In genomic region chr7:65375176-65375575, GRCm38 (mm10) we compare ENCODE assay signal across 9 mouse cellular contexts.
A peak's percentile ranks its signal among the peaks of the same experiment; 100 is the strongest.
DNase-seq lines count a peak whose midpoint lies in the region; ATAC-seq lines count a peak whose summit lies in the region.
"Had no signal": no experiment of that assay in that cellular context is flagged by ENCODE, and none has a peak within 500 bp of the region (broad histone marks: within the 10 kb centered on the region; RNA-seq: fewer than 3 reads in every experiment).

No protein-coding gene starts in this region.

- peaks cover under 1% of the 10 kb centered on the region; the same call in 1 of the 2 replicates for H3K4me1 ChIP-seq in midbrain, embryonic 11.5 days (ENCODE audit: control insufficient read depth, insufficient read depth, low read length)
- H3K4me1 ChIP-seq in midbrain, embryonic 13.5 days (replicated peaks) = peaks cover 7% of the 10 kb centered on the region
- H3K4me1 ChIP-seq in heart, embryonic 14.5 days (ENCODE audit: control insufficient read depth in 2 of 2, insufficient read depth in 2 of 2, low read length in 2 of 2) = peaks cover 14 to 25% of the 10 kb centered on the region in 2 experiments
- H3K4me1 ChIP-seq in kidney, embryonic 16.5 days (ENCODE audit: insufficient read depth, low read length) = peaks cover 16% of the 10 kb centered on the region; the same call in 1 of the 2 replicates

- no peak overlapping the region for H3K9ac ChIP-seq in midbrain, embryonic 11.5 days (ENCODE audit: low read length)
- H3K9ac ChIP-seq in midbrain, embryonic 13.5 days (replicated peaks) = no peak overlapping the region
- no peak overlapping the region for H3K9ac ChIP-seq in heart, embryonic 14.5 days (ENCODE audit: low read length)
- no peak overlapping the region for H3K9ac ChIP-seq in kidney, embryonic 16.5 days (replicated peaks; ENCODE audit: low read length)

- H3K36me3 ChIP-seq in midbrain, embryonic 11.5 days (ENCODE audit: control insufficient read depth, insufficient read depth, low read length) = no peaks in the 10 kb centered on the region
- H3K36me3 ChIP-seq in midbrain, embryonic 13.5 days = no peaks in the 10 kb centered on the region
- H3K36me3 ChIP-seq in heart, embryonic 14.5 days (ENCODE audit: control insufficient read depth, insufficient read depth, low read length) = no peaks in the 10 kb centered on the region
- no peaks in the 10 kb centered on the region for H3K36me3 ChIP-seq in kidney, embryonic 16.5 days (ENCODE audit: insufficient read depth, low read length)

- peak; percentile 77 for DNase-seq in midbrain, embryonic 11.5 days (ENCODE audit: low spot score, missing footprints)
- no peak for DNase-seq in right cerebral cortex, adult 18-20 months
- DNase-seq in thymus, postnatal 36 days = no peak
- no peak for DNase-seq in adipocyte (ENCODE audit: low spot score)

- no peaks in the 10 kb centered on the region for H3K9me3 ChIP-seq in midbrain, embryonic 11.5 days (ENCODE audit: control insufficient read depth, low read length)
- no peaks in the 10 kb centered on the region for H3K9me3 ChIP-seq in midbrain, embryonic 13.5 days
- no peaks in the 10 kb centered on the region for H3K9me3 ChIP-seq in heart, embryonic 14.5 days (ENCODE audit: control insufficient read depth, low read length)
- no peaks in the 10 kb centered on the region for H3K9me3 ChIP-seq in kidney, embryonic 16.5 days (ENCODE audit: low read length)

- H3K4me2 ChIP-seq in midbrain, embryonic 11.5 days = no peak overlapping the region
- no peak overlapping the region for H3K4me2 ChIP-seq in midbrain, embryonic 13.5 days (replicated peaks)
- H3K4me2 ChIP-seq in heart, embryonic 14.5 days (ENCODE audit: low read length) = no peak overlapping the region
- H3K4me2 ChIP-seq in kidney, embryonic 16.5 days (replicated peaks; ENCODE audit: low read depth, low read length) = no peak overlapping the region; the same call in 1 of the 2 replicates

- H3K4me3 ChIP-seq in midbrain, embryonic 11.5 days (ENCODE audit: low read depth, low read length) = no peak overlapping the region
- H3K4me3 ChIP-seq in midbrain, embryonic 13.5 days (replicated peaks) = no peak overlapping the region
- no peak overlapping the region for H3K4me3 ChIP-seq in heart, embryonic 14.5 days (ENCODE audit: control insufficient read depth in 1 of 2, insufficient read depth in 1 of 2, low read depth in 1 of 2, low read length in 2 of 2)
- H3K4me3 ChIP-seq in kidney, embryonic 16.5 days (ENCODE audit: low read length) = no peak overlapping the region
- H3K4me3 ChIP-seq: megakaryocyte, embryonic 14.5 days had no signal

- WGBS in midbrain, embryonic 11.5 days = 85% methylated on average over 8 of the region's 8 CpGs
- 79% methylated on average over 8 of the region's 8 CpGs for WGBS in midbrain, embryonic 13.5 days
- WGBS in heart, embryonic 14.5 days = 37% methylated on average over 8 of the region's 8 CpGs
- 59% methylated on average over 8 of the region's 8 CpGs for WGBS in kidney, embryonic 16.5 days

- no peak overlapping the region for H3K27ac ChIP-seq in midbrain, embryonic 11.5 days (ENCODE audit: low read depth, low read length)
- no peak overlapping the region for H3K27ac ChIP-seq in midbrain, embryonic 13.5 days
- H3K27ac ChIP-seq in heart, embryonic 14.5 days (replicated peaks in 1 of 2; ENCODE audit: control insufficient read depth in 1 of 2, insufficient read depth in 1 of 2, low read depth in 2 of 2, low read length in 2 of 2) = peak overlapping the region; percentile 42 to 47; a peak in 3 of 4 replicates
- H3K27ac ChIP-seq in kidney, embryonic 16.5 days (ENCODE audit: low read length) = peak overlapping the region; percentile 53; the same call in 1 of the 2 replicates

- no peaks in the 10 kb centered on the region for H3K27me3 ChIP-seq in midbrain, embryonic 11.5 days (ENCODE audit: control insufficient read depth, insufficient read depth, low read length)
- H3K27me3 ChIP-seq in midbrain, embryonic 13.5 days = no peaks in the 10 kb centered on the region
- no peaks in the 10 kb centered on the region for H3K27me3 ChIP-seq in heart, embryonic 14.5 days (ENCODE audit: control insufficient read depth, insufficient read depth, low read length)
- no peaks in the 10 kb centered on the region for H3K27me3 ChIP-seq in kidney, embryonic 16.5 days (ENCODE audit: insufficient read depth, low read length)

- ATAC-seq in midbrain, embryonic 11.5 days (ENCODE audit: low FRiP score) = no peak
- no peak for ATAC-seq in midbrain, embryonic 13.5 days
- ATAC-seq in heart, embryonic 14.5 days (ENCODE audit: insufficient number of reproducible peaks, insufficient read depth, low FRiP score, low read depth) = no peak
- no peak for ATAC-seq in kidney, embryonic 16.5 days (ENCODE audit: low FRiP score, low TSS enrichment)
- no peak for ATAC-seq in activated CD4-positive, CD25-positive, alpha-beta regulatory T cell, adult 4 months

Comparison
In these comparisons a context has a peak if more than half of its experiments do, and no peak if none do; other contexts are left out.
1. H3K27ac ChIP-seq: peak in heart, embryonic 14.5 days (2 of 2) and kidney, embryonic 16.5 days (single experiment); none in midbrain, embryonic 11.5 days (single experiment) and midbrain, embryonic 13.5 days (single experiment).